Comparison of ENCODE assay signal across 8 mouse cellular contexts in the genomic region with DNA sequence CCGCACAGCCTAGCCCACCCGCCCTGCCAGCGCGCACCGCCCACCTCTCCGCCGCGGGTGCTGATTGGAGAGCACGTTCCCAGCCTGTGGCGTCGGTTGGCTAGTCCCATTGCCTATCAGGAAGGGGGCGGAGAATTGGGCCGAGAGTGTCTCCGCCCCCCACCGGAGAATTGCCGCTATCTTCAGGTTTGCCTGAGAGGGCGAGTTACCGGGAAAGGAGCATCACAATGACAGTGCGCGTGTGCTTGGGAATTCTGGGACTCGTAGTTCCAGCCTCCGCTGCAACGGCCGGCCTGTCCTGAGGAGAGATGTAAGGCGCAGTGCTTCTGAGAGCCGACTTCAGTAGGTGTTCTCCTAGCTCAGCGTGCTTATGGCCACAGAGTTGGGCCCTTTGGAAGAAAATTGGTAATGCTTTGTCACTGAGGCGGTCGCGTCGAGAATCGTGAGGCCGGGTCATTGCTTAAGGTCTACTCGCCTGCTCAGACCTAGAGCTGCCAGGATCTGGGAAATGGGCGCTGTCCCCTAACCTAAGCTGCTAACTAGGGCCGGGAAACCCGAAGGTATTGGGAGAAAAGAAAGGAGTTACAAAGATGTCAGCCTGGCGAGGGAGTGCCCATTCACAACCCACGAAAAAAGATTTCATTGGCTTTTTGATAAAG. TPM values are rescaled to one million over a fixed set of nuclear protein-coding genes. Genes with fewer than 3 reads are reported as not detected.
A peak's percentile ranks its signal among the peaks of the same experiment; 100 is the strongest.
DNase-seq lines count a peak whose midpoint lies in the region; ATAC-seq and TF ChIP-seq lines count a peak whose summit lies in the region.

A gene (minus strand): TSS at position 181 of the 659 bp plus-strand sequence.

- no peaks in the 10 kb centered on the region for H3K27me3 ChIP-seq in C2C12 (ENCODE audit: control insufficient read depth, insufficient read depth, insufficient read length)
- no peaks in the 10 kb centered on the region for H3K27me3 ChIP-seq in erythroblast, embryonic 14.5 days (ENCODE audit: control insufficient read depth)
- no peaks in the 10 kb centered on the region for H3K27me3 ChIP-seq in heart, embryonic 11.5 days (ENCODE audit: control insufficient read depth, insufficient read depth, low read length)
- H3K27me3 ChIP-seq in kidney, embryonic 16.5 days (ENCODE audit: insufficient read depth, low read length): no peaks in the 10 kb centered on the region
- no peaks in the 10 kb centered on the region for H3K27me3 ChIP-seq in liver, adult 2 months (ENCODE audit: control insufficient read depth, insufficient read depth, low read length)
- H3K27me3 ChIP-seq in myocyte (ENCODE audit: control insufficient read depth, insufficient read depth, insufficient read length): no peaks in the 10 kb centered on the region
- no peaks in the 10 kb centered on the region for H3K27me3 ChIP-seq in splenic B cell, adult 2 months (ENCODE audit: control insufficient read depth, insufficient read depth, low read length, poor library complexity, severe bottlenecking)

- peak; percentile 100 for ATAC-seq in heart, embryonic 11.5 days (replicated peaks; ENCODE audit: insufficient number of reproducible peaks, low FRiP score, low TSS enrichment)
- ATAC-seq in kidney, embryonic 16.5 days (ENCODE audit: low FRiP score, low TSS enrichment): peak; percentile 100

- peak within 1 kb of the TSS; percentile 85 for H3K9ac ChIP-seq in heart, embryonic 11.5 days (ENCODE audit: low read depth, low read length)
- peak within 1 kb of the TSS; percentile 84 for H3K9ac ChIP-seq in kidney, embryonic 16.5 days (replicated peaks; ENCODE audit: low read length)
- H3K9ac ChIP-seq in liver, adult 2 months (ENCODE audit: low read depth, low read length): peak within 1 kb of the TSS; percentile 76

- peaks cover 4% of the 10 kb centered on the region for H3K79me3 ChIP-seq in C2C12 (ENCODE audit: low read depth)

- peak; percentile 35; the same call in 1 of the 2 replicates for TF ChIP-seq POLR2A in brain, embryonic 14.5 days (IDR thresholded peaks at IDR 0.05; ENCODE audit: borderline replicate concordance, extremely low read depth, insufficient read depth, insufficient read length, poor library complexity, severe bottlenecking)
- TF ChIP-seq POLR2A in liver, adult 2 months (IDR thresholded peaks at IDR 0.05; ENCODE audit: extremely low read depth, insufficient read depth, low read length): no peak
- peak; percentile 59 for TF ChIP-seq POLR2A in myocyte (IDR thresholded peaks at IDR 0.05; ENCODE audit: insufficient read length, low read depth)

- under 1% methylated on average over 39 of the region's 39 CpGs for WGBS in heart, embryonic 11.5 days (ENCODE audit: insufficient replicate concordance)
- under 1% methylated on average over 39 of the region's 39 CpGs for WGBS in kidney, embryonic 16.5 days
- WGBS in liver, adult 2 months: 2% methylated on average over 39 of the region's 39 CpGs

- peaks cover 41% of the 10 kb centered on the region for H3K4me1 ChIP-seq in erythroblast, embryonic 14.5 days (ENCODE audit: control insufficient read depth)
- peaks cover 5% of the 10 kb centered on the region; the same call in 1 of the 2 replicates for H3K4me1 ChIP-seq in heart, embryonic 11.5 days (ENCODE audit: control insufficient read depth, insufficient read depth, low read length)
- 0 out of 2 replicates have a peak, but pooled peaks cover 9% of the 10 kb centered on the region for H3K4me1 ChIP-seq in kidney, embryonic 16.5 days (ENCODE audit: insufficient read depth, low read length)
- no peaks in the 10 kb centered on the region for H3K4me1 ChIP-seq in liver, adult 2 months (ENCODE audit: control insufficient read depth, insufficient read depth, low read length)

- H3K4me3 ChIP-seq in C2C12 (ENCODE audit: insufficient read depth, poor library complexity, severe bottlenecking) (peak within 1 kb of the TSS; percentile 74), myocyte (peak within 1 kb of the TSS; percentile 55)
- peak within 1 kb of the TSS; percentile 83 for H3K4me3 ChIP-seq in erythroblast, embryonic 14.5 days (replicated peaks)
- H3K4me3 ChIP-seq in heart, embryonic 11.5 days (ENCODE audit: low read depth, low read length): peak within 1 kb of the TSS; percentile 86
- H3K4me3 ChIP-seq in kidney, embryonic 16.5 days (ENCODE audit: low read length): peak within 1 kb of the TSS; percentile 95
- peak within 1 kb of the TSS; percentile 90 for H3K4me3 ChIP-seq in liver, adult 2 months (ENCODE audit: insufficient read depth, low read depth, low read length)

- H3K27ac ChIP-seq in heart, embryonic 11.5 days (ENCODE audit: low read depth, low read length): peak within 1 kb of the TSS; percentile 58
- H3K27ac ChIP-seq in kidney, embryonic 16.5 days (ENCODE audit: low read length): peak within 1 kb of the TSS; percentile 58; the same call in 1 of the 2 replicates
- H3K27ac ChIP-seq in liver, adult 2 months (replicated peaks; ENCODE audit: insufficient read depth, low read depth, low read length): no peak within 1 kb of the TSS

- H3K36me3 ChIP-seq in C2C12 (ENCODE audit: control insufficient read depth, insufficient read depth): no peaks in the 10 kb centered on the region
- no peaks in the 10 kb centered on the region for H3K36me3 ChIP-seq in erythroblast, embryonic 14.5 days (ENCODE audit: control insufficient read depth)
- H3K36me3 ChIP-seq in heart, embryonic 11.5 days (ENCODE audit: control insufficient read depth, insufficient read depth, low read length): no peaks in the 10 kb centered on the region
- no peaks in the 10 kb centered on the region for H3K36me3 ChIP-seq in kidney, embryonic 16.5 days (ENCODE audit: insufficient read depth, low read length)
- H3K36me3 ChIP-seq in liver, adult 2 months (ENCODE audit: control insufficient read depth, insufficient read depth, low read length): no peaks in the 10 kb centered on the region
- no peaks in the 10 kb centered on the region for H3K36me3 ChIP-seq in myocyte (ENCODE audit: control insufficient read depth, insufficient read depth)
- H3K36me3 ChIP-seq in splenic B cell, adult 2 months (ENCODE audit: control insufficient read depth, insufficient read depth, low read length, poor library complexity, severe bottlenecking): no peaks in the 10 kb centered on the region

- peak; percentile 99 for DNase-seq in brain, embryonic 14.5 days (ENCODE audit: low read depth)
- DNase-seq in liver, adult 2 months (ENCODE audit: extremely low read depth, low read depth, low spot score): peak; percentile 93
- peak; percentile 94 for DNase-seq in splenic B cell, adult 2 months (ENCODE audit: low read depth, low spot score)

- peak within 1 kb of the TSS; percentile 86 for H3K4me2 ChIP-seq in heart, embryonic 11.5 days
- H3K4me2 ChIP-seq in kidney, embryonic 16.5 days (replicated peaks; ENCODE audit: low read depth, low read length): peak within 1 kb of the TSS; percentile 73
- H3K4me2 ChIP-seq in myocyte (ENCODE audit: low read depth): peak within 1 kb of the TSS; percentile 91

- peaks cover 36% of the 10 kb centered on the region for H3K79me2 ChIP-seq in C2C12 (ENCODE audit: control insufficient read depth, insufficient read depth)
- H3K79me2 ChIP-seq in liver, adult 2 months (ENCODE audit: control insufficient read depth, insufficient read depth, low read length): no peaks in the 10 kb centered on the region; the same call in 1 of the 2 replicates
- peaks cover 4% of the 10 kb centered on the region for H3K79me2 ChIP-seq in myocyte (ENCODE audit: control insufficient read depth, insufficient read depth)

- H3ac ChIP-seq in C2C12 (ENCODE audit: control insufficient read depth, insufficient read length, low read depth) (peak within 1 kb of the TSS; percentile 82), myocyte (ENCODE audit: control insufficient read depth, insufficient read length) (peak within 1 kb of the TSS; percentile 21)

- TF ChIP-seq CTCF in C2C12 (IDR thresholded peaks at IDR 0.05; ENCODE audit: control insufficient read depth, insufficient read depth, insufficient read length): no peak
- TF ChIP-seq CTCF in brain, embryonic 14.5 days (IDR thresholded peaks at IDR 0.05; ENCODE audit: borderline replicate concordance, extremely low read depth, insufficient read depth, insufficient read length): peak; percentile 22; the same call in 1 of the 2 replicates
- TF ChIP-seq CTCF in liver, adult 2 months (IDR thresholded peaks at IDR 0.05; ENCODE audit: low read depth, low read length): no peak

- H3K9me3 ChIP-seq in erythroblast, embryonic 14.5 days (ENCODE audit: control insufficient read depth, low read length): no peaks in the 10 kb centered on the region
- no peaks in the 10 kb centered on the region for H3K9me3 ChIP-seq in heart, embryonic 11.5 days (replicated peaks; ENCODE audit: control insufficient read depth, low read length)
- no peaks in the 10 kb centered on the region for H3K9me3 ChIP-seq in kidney, embryonic 16.5 days (ENCODE audit: low read length)

TF ChIP-seq in C2C12, 6 proteins besides CTCF, POLR2A, EP300 and RAD21:
- TF ChIP-seq MYOG (IDR thresholded peaks at IDR 0.05; ENCODE audit: control insufficient read depth, extremely low read depth, insufficient read length) (no peak), MYOD1 (IDR thresholded peaks at IDR 0.05; ENCODE audit: control insufficient read depth, insufficient read length, low read depth) (no peak), FOSL1 (IDR thresholded peaks at IDR 0.05; ENCODE audit: insufficient read depth, low read length, poor library complexity, severe bottlenecking) (no peak), CEBPB (IDR thresholded peaks at IDR 0.05; ENCODE audit: low read depth) (no peak), MAX (IDR thresholded peaks at IDR 0.05) (no peak), USF1 (IDR thresholded peaks at IDR 0.05; ENCODE audit: low read depth) (no peak)
TF ChIP-seq in C2C12: peak in this region for 0.

TF ChIP-seq in myocyte, 11 proteins besides CTCF, POLR2A, EP300 and RAD21:
- TF ChIP-seq MYOG (IDR thresholded peaks at IDR 0.05; ENCODE audit: control insufficient read depth in 1 of 3, insufficient read depth in 1 of 3, insufficient read length in 2 of 3, low read depth in 2 of 3) (no peak), SRF (IDR thresholded peaks at IDR 0.05; ENCODE audit: control insufficient read depth, insufficient read length, low read depth) (peak; percentile 78)

RNA-seq across cellular contexts. Expression of the gene that starts here (rescaled TPM):
- polyA plus RNA-seq in C2C12 (2012; fragmentation: generic; extraction: Trizol) (2.0 TPM), myocyte (2012; fragmentation: generic; extraction: Trizol) (2.4 TPM)
- 18.7 and 25.1 TPM in 2 replicates for polyA plus RNA-seq in brain, embryonic 14.5 days (2012; rRNA removed)
- polyA plus RNA-seq in erythroblast, embryonic 14.5 days (2012): 0.06 and 0.16 TPM in 2 replicates
- 3.2 and 4.0 TPM in 2 replicates for polyA plus RNA-seq in heart, embryonic 11.5 days (2014; fragmentation: Nextera tagmentation; extraction: Ambion mirVana)
- polyA plus RNA-seq in kidney, embryonic 16.5 days (2015; fragmentation: Nextera tagmentation; extraction: Ambion mirVana): 2.9 and 3.0 TPM in 2 replicates
- total RNA-seq in liver, adult 2 months (2014; rRNA removed): 3.0 TPM in 2 replicates
- 0.61 TPM in 2 replicates for polyA plus RNA-seq in liver, adult 2 months (2012; rRNA removed)
